Mouse (Mus musculus) ES-Bruce4 (cell line): ENCODE measurements at regions not wholly inside any gene's neighbourhood (a gene's known extent, or its start where the extent isn't known, plus 50 kb on each side); places are given as distances from the start of the nearest gene placed in this dataset.

ENCODE experiments used
- H3K27ac ChIP-seq: 2 replicates; pipeline ENCODE4 v1.5.1; 2012; ENCODE audit warnings: low read length, inconsistent platforms; ENCODE audit not compliant: insufficient read depth
- H3K27me3 ChIP-seq: 2 replicates; pipeline ENCODE4 v1.6.1; 2012; ENCODE audit warnings: mild to moderate bottlenecking, low read length, inconsistent platforms; ENCODE audit not compliant: control insufficient read depth, poor library complexity, insufficient read depth, severe bottlenecking
- H3K36me3 ChIP-seq: 2 replicates; pipeline ENCODE4 v1.6.1; 2012; ENCODE audit warnings: inconsistent platforms, mild to moderate bottlenecking, low read length, moderate library complexity; ENCODE audit not compliant: control insufficient read depth, poor library complexity, insufficient read depth, severe bottlenecking
- H3K4me1 ChIP-seq: one replicate; pipeline ENCODE4 v1.8.1; 2011; ENCODE audit warnings: low read length; ENCODE audit not compliant: control insufficient read depth, insufficient read depth
- H3K4me3 ChIP-seq: 2 replicates; pipeline ENCODE4 v1.5.1; 2011; ENCODE audit warnings: low read depth, mild to moderate bottlenecking, low read length
- H3K9ac ChIP-seq: 2 replicates; pipeline ENCODE4 v1.6.1; 2012; ENCODE audit warnings: low read depth, mild to moderate bottlenecking, inconsistent platforms; ENCODE audit not compliant: poor library complexity, severe bottlenecking
- H3K9me3 ChIP-seq: replicated peaks from 2 replicates; pipeline ENCODE4 v1.6.1; 2012; ENCODE audit warnings: mild to moderate bottlenecking, low read length, inconsistent platforms; ENCODE audit not compliant: control insufficient read depth, poor library complexity, insufficient read depth, severe bottlenecking
- CTCF ChIP-seq: IDR thresholded peaks from one replicate; pipeline ENCODE4 v1.8.1; 2011; ENCODE audit warnings: low read depth, low read length
- EP300 ChIP-seq: IDR thresholded peaks from 2 replicates; pipeline ENCODE4 v1.6.1; 2011; ENCODE audit warnings: low read depth, low read length; ENCODE audit not compliant: insufficient read depth
- POLR2A ChIP-seq: IDR thresholded peaks from one replicate; pipeline ENCODE4 v1.8.1; 2011; ENCODE audit warnings: low read length; ENCODE audit not compliant: insufficient read depth

GRCm38 (mm10) chr15:86738356-86738755 lies 524.1 kb downstream of the Tbc1d22a start:
- TF ChIP-seq POLR2A, result no peak
- TF ChIP-seq EP300, result no peak
- TF ChIP-seq CTCF, result no peak
- no peaks in the 10 kb centered on the region for H3K4me1 ChIP-seq
- no peaks in the 10 kb centered on the region for H3K27me3 ChIP-seq
- no peaks in the 10 kb centered on the region for H3K9me3 ChIP-seq
- no peak overlapping the region for H3K4me3 ChIP-seq
- no peaks in the 10 kb centered on the region for H3K36me3 ChIP-seq
- H3K9ac ChIP-seq, result no peak overlapping the region
- no peak overlapping the region for H3K27ac ChIP-seq

- Histone ChIP-seq H3K27me3 (no peaks in the 10 kb centered on the region), H3K9ac (no peak overlapping the region), H3K4me3 (no peak overlapping the region), H3K9me3 (no peaks in the 10 kb centered on the region), H3K4me1 (no peaks in the 10 kb centered on the region), H3K27ac (no peak overlapping the region), H3K36me3 (no peaks in the 10 kb centered on the region)
- no peak for TF ChIP-seq EP300
- TF ChIP-seq CTCF, result no peak
- TF ChIP-seq POLR2A, result no peak
These were observed 524.5 kb downstream of the Tbc1d22a start for GRCm38 (mm10) chr15:86738776-86739175.

- Histone ChIP-seq H3K27me3 (no peaks in the 10 kb centered on the region), H3K9me3 (no peaks in the 10 kb centered on the region), H3K4me1 (no peaks in the 10 kb centered on the region), H3K27ac (no peak overlapping the region), H3K36me3 (no peaks in the 10 kb centered on the region), H3K4me3 (no peak overlapping the region), H3K9ac (no peak overlapping the region)
- no peak for TF ChIP-seq CTCF
- no peak for TF ChIP-seq POLR2A
- TF ChIP-seq EP300, result no peak
These were observed 537.3 kb downstream of the Tbc1d22a start for GRCm38 (mm10) chr15:86751436-86752136.

DNA sequence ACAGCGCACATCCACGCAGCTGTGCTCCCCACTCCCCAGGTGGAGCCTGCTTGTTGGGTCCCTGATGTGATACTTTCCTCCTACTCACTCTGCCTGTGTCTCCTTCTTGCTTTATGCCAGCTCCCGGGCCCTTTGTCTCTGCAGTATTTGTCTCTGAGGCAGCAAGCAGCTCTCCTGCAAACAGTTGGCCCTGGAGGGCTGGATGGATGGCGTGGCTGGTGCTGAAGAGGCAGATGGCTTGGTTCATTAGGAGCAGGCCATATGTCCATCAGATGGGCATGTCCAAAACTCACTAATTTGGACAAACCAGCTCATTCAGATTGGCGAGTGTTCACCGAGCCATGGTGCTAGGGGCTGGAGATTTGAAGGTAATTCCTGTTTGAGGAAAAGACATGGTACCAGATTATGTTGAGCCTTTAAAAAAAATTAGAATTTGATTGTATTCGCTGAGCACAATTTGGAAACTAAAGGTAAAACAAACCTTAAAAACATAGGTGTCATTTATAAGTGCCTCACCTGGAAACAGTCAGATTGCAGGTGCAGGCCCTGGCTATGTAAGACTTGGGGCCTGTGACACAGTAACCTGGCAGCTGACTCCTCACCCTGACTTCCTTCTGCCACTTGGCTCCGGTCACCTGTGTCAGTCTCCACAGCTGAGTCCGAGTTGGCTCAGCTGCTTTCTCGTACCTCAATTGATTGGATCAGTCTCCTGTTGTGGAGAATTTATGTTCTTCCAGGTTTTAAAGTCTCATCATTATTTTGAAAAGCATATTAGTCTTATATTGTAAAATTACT lies 549.5 kb downstream of the Tbc1d22a start:
- H3K9ac ChIP-seq, result no peak overlapping the region
- TF ChIP-seq POLR2A (no peak), CTCF (no peak), EP300 (no peak)
- no peak overlapping the region for H3K27ac ChIP-seq
- no peaks in the 10 kb centered on the region for H3K27me3 ChIP-seq
- H3K4me1 ChIP-seq, result no peaks in the 10 kb centered on the region
- H3K4me3 ChIP-seq, result no peak overlapping the region
- no peaks in the 10 kb centered on the region for H3K36me3 ChIP-seq
- no peaks in the 10 kb centered on the region for H3K9me3 ChIP-seq

- H3K27me3 ChIP-seq, result no peaks in the 10 kb centered on the region
- H3K27ac ChIP-seq, result no peak overlapping the region
- no peak for TF ChIP-seq CTCF
- TF ChIP-seq POLR2A, result no peak
- H3K36me3 ChIP-seq, result no peaks in the 10 kb centered on the region
- no peaks in the 10 kb centered on the region for H3K4me1 ChIP-seq
- no peaks in the 10 kb centered on the region for H3K9me3 ChIP-seq
- no peak overlapping the region for H3K4me3 ChIP-seq
- no peak overlapping the region for H3K9ac ChIP-seq
These were observed 553.4 kb downstream of the Tbc1d22a start for GRCm38 (mm10) chr15:86767623-86768022.

- TF ChIP-seq EP300 (no peak), POLR2A (no peak), CTCF (no peak)
- Histone ChIP-seq H3K9me3 (no peaks in the 10 kb centered on the region), H3K4me1 (no peaks in the 10 kb centered on the region), H3K4me3 (no peak overlapping the region), H3K27me3 (no peaks in the 10 kb centered on the region), H3K36me3 (no peaks in the 10 kb centered on the region), H3K27ac (no peak overlapping the region), H3K9ac (no peak overlapping the region)
These were observed 558.8 kb downstream of the Tbc1d22a start for GRCm38 (mm10) chr15:86773041-86773440.
